Mouse (Mus musculus) C2C12 (cell line): ENCODE data around the gene Ttn.

Source experiments
- CEBPB ChIP-seq: IDR thresholded peaks from one replicate; pipeline ENCODE4 v1.6.1; 2011; ENCODE audit warnings: low read depth, mild to moderate bottlenecking, control low read depth, moderate library complexity
- CTCF ChIP-seq: IDR thresholded peaks from one replicate; pipeline ENCODE4 v1.5.1; 2011; ENCODE audit not compliant: control insufficient read depth, insufficient read depth, insufficient read length
- MAX ChIP-seq: IDR thresholded peaks from one replicate; pipeline ENCODE4 v1.6.1; 2011; ENCODE audit warnings: mild to moderate bottlenecking, control low read depth
- MYOD1 ChIP-seq: IDR thresholded peaks from one replicate; pipeline ENCODE4 v1.6.1; 2011; ENCODE audit warnings: low read depth; ENCODE audit not compliant: control insufficient read depth, insufficient read length
- USF1 ChIP-seq: IDR thresholded peaks from one replicate; pipeline ENCODE4 v1.6.1; 2011; ENCODE audit warnings: low read depth, mild to moderate bottlenecking, control low read depth, moderate library complexity

- TF ChIP-seq CEBPB (no peak), CTCF (no peak), MAX (no peak), USF1 (no peak), MYOD1 (no peak)
Measured at GRCm38 (mm10) chr2:76784171-76784570, 198.2 kb downstream of the Ttn start.
